Mouse (Mus musculus): ENCODE measurements around the gene Cd300ld3. TPM values are rescaled to one million over a fixed set of nuclear protein-coding genes. Genes with fewer than 3 reads are reported as not detected.
A peak's percentile ranks its signal among the peaks of the same experiment; 100 is the strongest.
"Not testable (repeated sequence)": the region's sequence is repeated elsewhere in the genome, so short reads cannot be mapped to it uniquely, and the experiment has no call there.

Cd300ld3 gene
- total and polyA plus RNA-seq, 2 experiments from 2014 or later, result not detected

GRCm38 (mm10) chr11:115059797-115060196, 11.6 kb upstream of the Cd300ld3 start:
- WGBS, result 88% methylated on average over 2 of the region's 2 CpGs
- ATAC-seq (no peak), DNase-seq (ENCODE audit: low spot score) (no peak)

DNA sequence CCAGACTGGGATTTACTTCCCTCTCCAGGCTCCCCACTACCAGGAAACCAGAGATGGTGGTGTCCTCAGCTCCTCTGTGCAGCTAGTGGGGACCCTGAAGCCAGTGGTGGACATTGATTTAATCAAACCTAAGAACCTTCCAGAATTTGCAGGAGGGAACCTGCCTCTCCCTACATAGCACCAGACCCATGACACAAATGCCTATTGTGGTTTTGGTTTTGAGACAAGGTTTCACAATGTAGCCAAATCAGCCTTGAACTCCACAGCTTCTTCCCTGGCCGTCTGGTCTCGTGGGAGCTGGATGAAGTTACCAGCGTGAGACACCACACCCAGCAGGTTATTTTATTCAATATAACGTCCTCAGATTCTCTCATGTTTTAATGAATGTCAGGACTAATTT, 10.5 kb upstream of the Cd300ld3 start:
- Histone ChIP-seq H3K27me3 (ENCODE audit: insufficient read depth, low read length) (no peaks in the 10 kb centered on the region), H3K9ac (replicated peaks; ENCODE audit: low read length) (no peak overlapping the region), H3K36me3 (ENCODE audit: insufficient read depth, low read length) (no peaks in the 10 kb centered on the region), H3K4me3 (ENCODE audit: low read length) (no peak overlapping the region), H3K27ac (no peak overlapping the region), H3K9me3 (ENCODE audit: low read length) (no peaks in the 10 kb centered on the region), H3K4me1 (ENCODE audit: insufficient read depth, low read length) (no peaks in the 10 kb centered on the region), H3K4me2 (ENCODE audit: low read depth, low read length) (no peak overlapping the region)
- TF ChIP-seq CTCF (IDR thresholded peaks at IDR 0.05; ENCODE audit: low read depth), result no peak
- 63% methylated on average over 4 of the region's 4 CpGs for WGBS
- ATAC-seq, result no peak
- no peak for DNase-seq (ENCODE audit: low spot score)

More at GRCm38 (mm10) chr11:115059797-115060196, 11.6 kb upstream of the Cd300ld3 start:
- H3K4me3 ChIP-seq (ENCODE audit: low read length), result no peak overlapping the region
- H3K27ac ChIP-seq, result no peak overlapping the region
- TF ChIP-seq CTCF (IDR thresholded peaks at IDR 0.05; ENCODE audit: low read depth), result no peak
- H3K9ac ChIP-seq (replicated peaks; ENCODE audit: low read length), result no peak overlapping the region
- no peaks in the 10 kb centered on the region for H3K4me1 ChIP-seq (ENCODE audit: insufficient read depth, low read length)
- H3K9me3 ChIP-seq (ENCODE audit: low read length), result no peaks in the 10 kb centered on the region
- no peaks in the 10 kb centered on the region for H3K27me3 ChIP-seq (ENCODE audit: insufficient read depth, low read length)
- no peaks in the 10 kb centered on the region for H3K36me3 ChIP-seq (ENCODE audit: insufficient read depth, low read length)
- H3K4me2 ChIP-seq (ENCODE audit: low read depth, low read length), result no peak overlapping the region

GRCm38 (mm10) chr11:115054537-115054936, 6.3 kb upstream of the Cd300ld3 start:
- Histone ChIP-seq H3K4me2 (ENCODE audit: low read depth, low read length) (no peak overlapping the region), H3K36me3 (ENCODE audit: insufficient read depth, low read length) (no peaks in the 10 kb centered on the region), H3K27ac (no peak overlapping the region), H3K4me3 (ENCODE audit: low read length) (no peak overlapping the region), H3K9me3 (ENCODE audit: low read length) (no peaks in the 10 kb centered on the region), H3K9ac (replicated peaks; ENCODE audit: low read length) (no peak overlapping the region), H3K27me3 (ENCODE audit: insufficient read depth, low read length) (no peaks in the 10 kb centered on the region), H3K4me1 (ENCODE audit: insufficient read depth, low read length) (no peaks in the 10 kb centered on the region)
- TF ChIP-seq CTCF (IDR thresholded peaks at IDR 0.05; ENCODE audit: low read depth), result no peak
- no peak for ATAC-seq
- no peak for DNase-seq (ENCODE audit: low spot score)

- TF ChIP-seq CTCF (IDR thresholded peaks at IDR 0.05; ENCODE audit: low read depth), result no peak
- Histone ChIP-seq H3K36me3 (ENCODE audit: insufficient read depth, low read length) (no peaks in the 10 kb centered on the region), H3K27ac (no peak overlapping the region), H3K9me3 (ENCODE audit: low read length) (no peaks in the 10 kb centered on the region), H3K4me3 (ENCODE audit: low read length) (no peak overlapping the region), H3K4me2 (ENCODE audit: low read depth, low read length) (no peak overlapping the region), H3K9ac (replicated peaks; ENCODE audit: low read length) (no peak overlapping the region), H3K4me1 (ENCODE audit: insufficient read depth, low read length) (no peaks in the 10 kb centered on the region), H3K27me3 (ENCODE audit: insufficient read depth, low read length) (no peaks in the 10 kb centered on the region)
- ATAC-seq (no peak), DNase-seq (ENCODE audit: low spot score) (no peak)
- WGBS, result 84% methylated on average over 1 of the region's 1 CpGs
Observed at GRCm38 (mm10) chr11:115052991-115053390, 4.8 kb upstream of the Cd300ld3 start.

DNA sequence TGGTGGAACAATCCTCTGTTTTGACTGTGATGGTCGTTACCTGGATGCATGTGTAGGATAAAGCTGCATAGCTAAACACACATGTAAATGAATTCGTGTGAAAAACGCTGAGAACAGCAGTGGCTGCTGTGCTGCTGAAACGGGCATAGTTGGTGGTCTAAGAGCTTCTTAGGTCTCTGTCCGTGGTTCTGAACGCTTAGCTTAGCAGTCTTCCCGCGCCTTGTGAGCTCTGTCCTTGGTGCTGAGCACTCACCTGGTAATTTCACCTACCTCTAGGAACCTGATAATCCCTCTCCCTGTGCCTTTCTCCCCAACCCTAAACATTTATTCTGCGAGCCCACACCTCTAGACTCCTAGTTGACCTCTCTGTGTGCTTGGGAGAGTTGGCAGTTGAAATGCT, 4.0 kb upstream of the Cd300ld3 start:
- H3K27me3 ChIP-seq (ENCODE audit: insufficient read depth, low read length), result no peaks in the 10 kb centered on the region
- no peak for TF ChIP-seq CTCF (IDR thresholded peaks at IDR 0.05; ENCODE audit: low read depth)
- H3K27ac ChIP-seq, result no peak overlapping the region
- DNase-seq (ENCODE audit: low spot score), result peak; percentile 49
- H3K9me3 ChIP-seq (ENCODE audit: low read length), result no peaks in the 10 kb centered on the region
- no peak for ATAC-seq
- WGBS, result 5% methylated on average over 9 of the region's 9 CpGs
- no peak overlapping the region for H3K4me2 ChIP-seq (ENCODE audit: low read depth, low read length)
- no peak overlapping the region for H3K4me3 ChIP-seq (ENCODE audit: low read length)
- no peaks in the 10 kb centered on the region for H3K4me1 ChIP-seq (ENCODE audit: insufficient read depth, low read length)
- H3K36me3 ChIP-seq (ENCODE audit: insufficient read depth, low read length), result no peaks in the 10 kb centered on the region
- no peak overlapping the region for H3K9ac ChIP-seq (replicated peaks; ENCODE audit: low read length)

DNA sequence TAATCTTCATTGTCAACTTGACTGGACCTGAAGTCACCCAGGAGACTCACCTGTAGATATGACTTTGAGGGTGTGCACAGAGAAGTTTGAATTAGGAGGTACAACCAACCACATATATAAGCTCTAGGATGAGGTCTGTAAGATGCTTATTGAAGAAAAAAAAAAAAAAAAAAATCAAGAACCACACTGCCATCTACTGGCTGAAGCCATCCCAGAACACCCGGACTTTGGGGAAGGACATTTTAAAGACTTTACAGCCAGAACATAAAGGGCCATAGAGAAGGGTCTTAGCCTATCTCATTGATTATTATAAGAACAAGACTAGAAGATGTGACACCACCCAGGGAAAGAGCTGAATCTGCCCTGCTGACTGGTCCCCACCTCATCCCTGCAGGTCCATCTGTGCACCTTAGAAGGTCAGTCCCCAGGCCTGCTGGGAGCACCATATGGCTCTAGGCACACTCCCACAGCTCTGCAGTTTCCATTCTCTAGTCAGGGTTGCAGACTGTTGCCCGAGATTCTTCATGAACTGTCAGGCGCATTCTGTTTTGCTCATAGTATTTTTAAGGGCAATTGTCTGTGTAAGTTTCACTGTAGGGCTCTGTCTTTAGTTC, 1.2 kb upstream of the Cd300ld3 start:
- Histone ChIP-seq H3K9ac (replicated peaks; ENCODE audit: low read length) (no peak overlapping the region), H3K9me3 (ENCODE audit: low read length) (no peaks in the 10 kb centered on the region), H3K4me2 (ENCODE audit: low read depth, low read length) (no peak overlapping the region), H3K4me3 (ENCODE audit: low read length) (no peak overlapping the region), H3K4me1 (ENCODE audit: insufficient read depth, low read length) (no peaks in the 10 kb centered on the region), H3K36me3 (ENCODE audit: insufficient read depth, low read length) (no peaks in the 10 kb centered on the region), H3K27me3 (ENCODE audit: insufficient read depth, low read length) (no peaks in the 10 kb centered on the region), H3K27ac (no peak overlapping the region)
- peak; percentile 53 for TF ChIP-seq CTCF (IDR thresholded peaks at IDR 0.05; ENCODE audit: low read depth)
- 38% methylated on average over 3 of the region's 3 CpGs for WGBS
- DNase-seq (ENCODE audit: low spot score) (peak; percentile 49), ATAC-seq (no peak)

- not testable (repeated sequence) for H3K27ac ChIP-seq; H3K4me1 ChIP-seq (ENCODE audit: insufficient read depth, low read length); H3K4me3 ChIP-seq (ENCODE audit: low read length); H3K9ac ChIP-seq (replicated peaks; ENCODE audit: low read length); ATAC-seq; DNase-seq (ENCODE audit: low spot score); H3K27me3 ChIP-seq (ENCODE audit: insufficient read depth, low read length); H3K36me3 ChIP-seq (ENCODE audit: insufficient read depth, low read length); H3K9me3 ChIP-seq (ENCODE audit: low read length); H3K4me2 ChIP-seq (ENCODE audit: low read depth, low read length)
- no CpG with 5 or more reads among the region's 6 CpGs for WGBS
Observed at GRCm38 (mm10) chr11:115037669-115038068, 10.5 kb downstream of the Cd300ld3 start, which contains the start of gene Cd300ld5. Gene Cd300ld5, minus strand, starts transcription at chr11:115037769.

DNA sequence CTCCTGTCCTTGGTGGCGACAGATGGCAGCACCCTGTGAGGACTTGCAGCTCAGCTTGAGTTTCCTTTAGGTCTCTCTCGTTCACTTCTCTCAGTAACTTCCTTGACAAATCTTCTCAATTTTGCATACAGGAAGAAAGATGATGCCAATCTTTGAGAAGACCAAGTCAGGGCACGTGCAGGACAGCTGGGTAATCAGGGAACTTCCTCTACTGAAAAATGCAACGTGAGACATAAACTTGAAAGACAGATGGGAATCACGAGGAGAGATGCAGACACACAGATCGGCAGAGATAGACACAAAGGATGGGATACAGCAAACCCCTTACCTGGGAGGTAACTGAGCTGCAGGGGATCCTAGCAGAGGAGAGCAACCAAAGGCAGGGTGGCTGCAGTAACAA, 21.3 kb downstream of the Cd300ld3 start, which contains the start of gene Cd300ld4:
Gene Cd300ld4 (minus strand): TSS at position 101 of the 400 bp plus-strand sequence.
- H3K9me3 ChIP-seq (ENCODE audit: low read length); H3K27ac ChIP-seq; H3K4me2 ChIP-seq (ENCODE audit: low read depth, low read length); H3K36me3 ChIP-seq (ENCODE audit: insufficient read depth, low read length); H3K4me3 ChIP-seq (ENCODE audit: low read length); ATAC-seq; H3K4me1 ChIP-seq (ENCODE audit: insufficient read depth, low read length); H3K9ac ChIP-seq (replicated peaks; ENCODE audit: low read length); H3K27me3 ChIP-seq (ENCODE audit: insufficient read depth, low read length); DNase-seq (ENCODE audit: low spot score): not testable (repeated sequence)
- no CpG with 5 or more reads among the region's 6 CpGs for WGBS

DNA sequence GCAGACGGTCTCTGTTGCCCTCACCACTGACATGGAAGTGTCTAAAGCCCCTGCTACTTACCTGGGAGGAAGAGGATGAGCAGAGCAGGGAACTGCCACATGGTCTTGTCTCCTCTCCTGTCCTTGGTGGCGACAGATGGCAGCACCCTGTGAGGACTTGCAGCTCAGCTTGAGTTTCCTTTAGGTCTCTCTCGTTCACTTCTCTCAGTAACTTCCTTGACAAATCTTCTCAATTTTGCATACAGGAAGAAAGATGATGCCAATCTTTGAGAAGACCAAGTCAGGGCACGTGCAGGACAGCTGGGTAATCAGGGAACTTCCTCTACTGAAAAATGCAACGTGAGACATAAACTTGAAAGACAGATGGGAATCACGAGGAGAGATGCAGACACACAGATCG, 32.1 kb downstream of the Cd300ld3 start, which contains the start of gene Cd300ld2:
Gene Cd300ld2 (minus strand): TSS at position 101 of the 400 bp plus-strand sequence.
- no CpG with 5 or more reads among the region's 7 CpGs for WGBS
- not testable (repeated sequence) for H3K9me3 ChIP-seq (ENCODE audit: low read length); H3K4me1 ChIP-seq (ENCODE audit: insufficient read depth, low read length); H3K36me3 ChIP-seq (ENCODE audit: insufficient read depth, low read length); H3K4me2 ChIP-seq (ENCODE audit: low read depth, low read length); H3K4me3 ChIP-seq (ENCODE audit: low read length); ATAC-seq; H3K27me3 ChIP-seq (ENCODE audit: insufficient read depth, low read length); H3K9ac ChIP-seq (replicated peaks; ENCODE audit: low read length); DNase-seq (ENCODE audit: low spot score); H3K27ac ChIP-seq
